Mouse (Mus musculus): ENCODE measurements around the gene Klhdc1. TPM values are rescaled to one million over a fixed set of nuclear protein-coding genes. Genes with fewer than 3 reads are reported as not detected.
A peak's percentile ranks its signal among the peaks of the same experiment; 100 is the strongest.

Gene Klhdc1
- polyA plus RNA-seq, 1 experiment from 2014 or later, result 10.9 TPM

DNA sequence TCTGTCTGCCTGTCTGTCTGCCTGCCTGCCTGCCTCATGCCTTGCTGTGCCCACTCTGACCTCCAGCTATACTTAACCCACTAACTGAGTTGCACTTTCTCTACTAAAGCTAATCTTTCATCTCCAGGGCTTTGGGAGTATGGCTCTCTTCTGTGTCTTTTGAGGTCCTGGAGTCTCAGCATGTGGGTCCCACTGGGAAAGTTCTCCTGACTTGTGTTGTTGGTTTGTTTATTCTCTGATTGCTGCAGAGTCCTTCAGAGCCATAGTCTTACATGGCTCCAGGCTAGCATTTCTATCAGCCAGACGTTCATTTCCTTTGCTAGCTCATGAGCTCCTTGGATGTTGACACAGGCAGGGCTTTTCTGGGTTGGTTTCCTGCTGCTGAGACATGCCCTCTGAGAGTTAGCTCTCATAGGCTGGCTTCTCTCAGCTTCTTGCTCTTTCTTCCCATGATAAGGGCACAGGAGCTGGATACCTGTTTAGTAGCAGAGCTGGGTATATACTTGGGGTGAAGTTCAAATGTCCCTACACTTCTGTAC, 39.0 kb downstream of the Klhdc1 start:
- 37% methylated on average over 1 of the region's 1 CpGs for WGBS
- peak overlapping the region; percentile 51 for H3K27ac ChIP-seq

DNA sequence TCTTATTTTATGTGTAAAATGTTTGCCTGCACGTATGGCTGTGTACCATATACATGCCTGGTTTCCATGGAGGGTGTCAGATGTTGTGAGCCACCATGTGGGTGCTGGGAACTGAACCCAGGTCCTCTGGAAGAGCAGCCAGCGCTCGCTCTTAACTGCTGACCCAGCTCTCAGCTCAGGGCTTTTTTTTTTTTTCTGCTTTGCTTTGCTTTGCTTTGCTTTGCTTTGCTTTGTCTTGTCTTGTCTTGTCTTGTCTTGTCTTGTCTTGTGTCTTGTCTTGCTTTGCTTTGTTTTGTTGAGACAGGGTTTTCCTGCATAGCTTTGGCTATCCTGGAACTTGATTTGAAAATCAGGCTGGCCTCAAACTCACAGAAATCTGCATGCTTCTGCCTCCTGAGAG, 39.9 kb downstream of the Klhdc1 start:
- 92% methylated on average over 3 of the region's 3 CpGs for WGBS
- no peak overlapping the region for H3K9ac ChIP-seq

More for the DNA sequence above, 39.0 kb downstream of the Klhdc1 start:
- no peak overlapping the region for H3K4me2 ChIP-seq
- no peaks in the 10 kb centered on the region for H3K9me3 ChIP-seq (replicated peaks)
- no peaks in the 10 kb centered on the region for H3K27me3 ChIP-seq
- peak; percentile 53; the same call in 1 of the 2 replicates for ATAC-seq (replicated peaks; ENCODE audit: insufficient number of reproducible peaks, insufficient read depth, low FRiP score, low read depth)
- H3K4me3 ChIP-seq, result no peak overlapping the region
- H3K4me1 ChIP-seq (replicated peaks), result no peaks in the 10 kb centered on the region
- no peak overlapping the region for H3K9ac ChIP-seq
- H3K36me3 ChIP-seq, result no peaks in the 10 kb centered on the region

GRCm38 (mm10) chr12:69283146-69283545, 42.2 kb downstream of the Klhdc1 start:
- H3K9ac ChIP-seq, result no peak overlapping the region

More for the DNA sequence above, 39.9 kb downstream of the Klhdc1 start:
- H3K4me2 ChIP-seq, result no peak overlapping the region
- no peaks in the 10 kb centered on the region for H3K9me3 ChIP-seq (replicated peaks)
- no peaks in the 10 kb centered on the region for H3K27me3 ChIP-seq
- no peak overlapping the region for H3K27ac ChIP-seq
- ATAC-seq (replicated peaks; ENCODE audit: insufficient number of reproducible peaks, insufficient read depth, low FRiP score, low read depth), result no peak
- no peaks in the 10 kb centered on the region for H3K36me3 ChIP-seq
- H3K4me1 ChIP-seq (replicated peaks), result no peaks in the 10 kb centered on the region
- no peak overlapping the region for H3K4me3 ChIP-seq

DNA sequence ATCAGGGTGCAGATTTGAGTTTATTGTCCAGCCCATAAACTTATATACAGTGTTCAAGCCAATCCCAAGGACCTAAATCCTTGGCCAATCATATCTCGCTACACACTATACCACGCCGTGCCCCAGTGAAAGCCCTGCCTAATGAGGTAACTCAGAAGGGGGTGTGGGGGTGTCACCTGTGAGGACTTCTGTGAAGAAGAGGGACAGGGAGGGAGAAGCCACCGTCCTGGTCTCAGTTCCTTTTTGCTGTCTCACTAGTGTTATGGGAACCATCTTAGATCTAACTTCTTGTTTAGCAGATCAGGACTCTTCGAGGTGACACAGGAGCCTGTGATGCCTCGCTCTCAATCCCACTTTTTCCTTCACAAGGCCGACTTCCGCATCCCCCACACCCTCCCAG, 46.6 kb downstream of the Klhdc1 start:
- Histone ChIP-seq H3K4me3 (no peak overlapping the region), H3K4me1 (replicated peaks) (no peaks in the 10 kb centered on the region), H3K27ac (no peak overlapping the region), H3K27me3 (no peaks in the 10 kb centered on the region), H3K4me2 (no peak overlapping the region), H3K9ac (no peak overlapping the region), H3K36me3 (no peaks in the 10 kb centered on the region), H3K9me3 (replicated peaks) (no peaks in the 10 kb centered on the region)
- ATAC-seq (replicated peaks; ENCODE audit: insufficient number of reproducible peaks, insufficient read depth, low FRiP score, low read depth), result no peak
- whole genome bisulfite sequencing, result 83% methylated on average over 8 of the region's 8 CpGs

More at GRCm38 (mm10) chr12:69283146-69283545, 42.2 kb downstream of the Klhdc1 start:
- WGBS, result 84% methylated on average over 7 of the region's 7 CpGs
- H3K27me3 ChIP-seq, result no peaks in the 10 kb centered on the region
- no peaks in the 10 kb centered on the region for H3K36me3 ChIP-seq
- H3K9me3 ChIP-seq (replicated peaks), result no peaks in the 10 kb centered on the region
- no peak for ATAC-seq (replicated peaks; ENCODE audit: insufficient number of reproducible peaks, insufficient read depth, low FRiP score, low read depth)
- H3K4me1 ChIP-seq (replicated peaks), result no peaks in the 10 kb centered on the region
- no peak overlapping the region for H3K4me3 ChIP-seq
- no peak overlapping the region for H3K4me2 ChIP-seq
- no peak overlapping the region for H3K27ac ChIP-seq

DNA sequence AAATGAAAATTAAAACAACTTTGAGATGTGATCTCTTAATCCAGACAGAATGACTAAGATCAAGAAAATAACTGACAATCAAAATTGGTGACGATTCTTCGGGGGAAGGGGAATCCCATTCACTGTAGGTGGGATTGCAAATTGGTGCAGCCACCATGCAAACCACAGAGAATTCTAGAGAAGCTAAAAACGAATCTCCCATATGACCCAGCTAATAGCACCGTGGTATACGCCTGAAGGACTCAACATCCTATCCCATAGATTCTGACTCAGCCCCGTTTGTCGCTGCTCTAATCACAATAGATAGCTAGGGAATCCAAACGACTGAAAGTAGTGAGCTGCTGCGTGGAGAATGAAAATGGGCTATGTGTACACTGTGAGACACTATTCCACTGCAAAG, 47.7 kb downstream of the Klhdc1 start:
- no peaks in the 10 kb centered on the region for H3K36me3 ChIP-seq
- H3K4me2 ChIP-seq, result no peak overlapping the region
- 62% methylated on average over 9 of the region's 9 CpGs for WGBS
- H3K9ac ChIP-seq, result no peak overlapping the region
- H3K4me1 ChIP-seq (replicated peaks), result no peaks in the 10 kb centered on the region
- no peaks in the 10 kb centered on the region for H3K9me3 ChIP-seq (replicated peaks)
- no peaks in the 10 kb centered on the region for H3K27me3 ChIP-seq
- no peak overlapping the region for H3K27ac ChIP-seq
- no peak overlapping the region for H3K4me3 ChIP-seq
- no peak for ATAC-seq (replicated peaks; ENCODE audit: insufficient number of reproducible peaks, insufficient read depth, low FRiP score, low read depth)

DNA sequence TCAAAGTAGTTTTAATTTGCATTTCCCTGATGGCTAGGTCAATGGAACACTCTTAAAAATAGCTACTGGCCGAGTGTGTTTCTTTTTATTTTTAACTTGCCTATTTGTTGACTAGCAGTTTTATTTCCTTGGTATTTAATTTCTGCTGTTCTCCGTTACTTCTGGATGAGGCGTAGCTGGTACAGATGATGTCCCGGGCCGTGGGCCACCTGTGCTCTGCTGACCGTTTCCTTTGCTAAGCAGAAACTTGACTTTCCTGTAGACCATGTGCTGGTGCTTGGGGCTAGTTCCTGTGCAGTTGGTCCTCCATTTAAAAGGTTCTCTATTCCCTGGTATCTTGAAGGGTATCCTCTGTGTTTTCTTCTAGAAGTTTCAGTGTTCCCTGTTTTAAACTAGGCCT, 51.4 kb downstream of the Klhdc1 start:
- Histone ChIP-seq H3K4me2 (no peak overlapping the region), H3K4me3 (no peak overlapping the region), H3K9me3 (replicated peaks) (no peaks in the 10 kb centered on the region), H3K4me1 (replicated peaks) (peaks cover 5% of the 10 kb centered on the region; the same call in 1 of the 2 replicates), H3K27ac (no peak overlapping the region), H3K36me3 (no peaks in the 10 kb centered on the region), H3K27me3 (no peaks in the 10 kb centered on the region), H3K9ac (no peak overlapping the region)
- 84% methylated on average over 6 of the region's 6 CpGs for WGBS
- no peak for ATAC-seq (replicated peaks; ENCODE audit: insufficient number of reproducible peaks, insufficient read depth, low FRiP score, low read depth)

DNA sequence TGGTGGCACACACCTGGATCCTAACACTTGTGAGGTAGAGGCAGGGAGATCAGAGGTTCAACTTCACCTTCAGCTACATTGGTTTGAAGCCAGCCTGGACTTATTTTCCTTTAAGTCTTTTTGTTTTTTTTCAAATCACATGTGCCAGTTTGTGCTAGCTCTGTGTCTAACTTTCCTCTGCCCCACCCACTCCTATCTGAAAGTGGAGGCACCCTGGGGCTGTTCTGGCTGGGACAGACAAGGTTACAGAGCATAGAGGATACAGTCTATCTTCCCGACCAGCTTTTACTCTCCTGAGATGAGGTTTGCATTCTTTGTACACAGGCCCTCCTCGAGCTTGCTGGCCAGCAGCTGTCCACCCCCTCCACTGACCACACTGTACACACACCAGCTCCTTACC, 52.8 kb downstream of the Klhdc1 start:
- 37% methylated on average over 2 of the region's 2 CpGs for WGBS
- Histone ChIP-seq H3K4me2 (no peak overlapping the region), H3K27me3 (no peaks in the 10 kb centered on the region), H3K4me1 (replicated peaks) (peaks cover 14% of the 10 kb centered on the region), H3K9ac (no peak overlapping the region), H3K27ac (no peak overlapping the region), H3K9me3 (replicated peaks) (no peaks in the 10 kb centered on the region), H3K36me3 (no peaks in the 10 kb centered on the region), H3K4me3 (no peak overlapping the region)
- ATAC-seq (replicated peaks; ENCODE audit: insufficient number of reproducible peaks, insufficient read depth, low FRiP score, low read depth), result no peak

DNA sequence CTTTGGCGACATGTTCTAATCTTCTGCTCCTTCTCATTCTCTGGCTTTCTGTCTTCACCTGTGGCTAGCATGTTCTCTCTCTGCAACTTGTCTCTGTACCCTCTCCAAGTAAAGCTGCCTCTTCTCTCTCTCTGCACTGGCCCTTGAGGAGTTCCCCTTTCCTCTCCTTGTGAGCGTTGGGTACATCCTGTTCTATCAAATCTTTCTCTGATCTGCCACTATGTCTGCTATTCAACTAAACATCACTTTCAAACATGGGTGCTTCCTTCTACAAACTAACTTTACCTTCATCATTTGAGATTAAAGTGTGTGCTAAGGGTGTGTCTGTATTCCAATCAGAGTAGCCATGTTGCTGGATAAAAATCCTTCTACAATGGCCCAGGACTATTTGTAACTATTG, 54.0 kb downstream of the Klhdc1 start:
- Histone ChIP-seq H3K4me2 (no peak overlapping the region), H3K27me3 (no peaks in the 10 kb centered on the region), H3K9ac (no peak overlapping the region), H3K4me1 (replicated peaks) (peaks cover 20% of the 10 kb centered on the region), H3K27ac (no peak overlapping the region), H3K4me3 (no peak overlapping the region), H3K9me3 (replicated peaks) (no peaks in the 10 kb centered on the region), H3K36me3 (no peaks in the 10 kb centered on the region)
- ATAC-seq (replicated peaks; ENCODE audit: insufficient number of reproducible peaks, insufficient read depth, low FRiP score, low read depth), result no peak
- 79% methylated on average over 2 of the region's 2 CpGs for WGBS

DNA sequence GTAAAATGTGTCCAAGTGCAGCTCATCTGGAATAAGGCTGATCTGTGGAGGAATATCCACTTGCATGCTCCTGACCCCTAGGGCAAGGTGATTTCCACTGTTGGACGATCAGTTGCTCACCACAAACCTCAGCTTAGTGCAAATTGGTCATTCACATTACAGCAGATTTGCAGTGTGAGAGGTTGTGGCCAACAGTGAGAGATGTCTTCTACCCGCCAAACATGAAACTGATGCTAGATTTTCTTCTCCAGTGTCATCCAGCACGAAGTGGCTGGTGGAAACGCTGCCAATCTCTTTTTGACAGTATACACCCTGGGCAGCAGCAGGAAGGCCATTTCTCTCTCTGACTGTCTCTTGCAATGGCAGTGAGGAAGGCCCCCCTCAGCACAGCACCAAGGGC, 54.7 kb downstream of the Klhdc1 start:
- Histone ChIP-seq H3K36me3 (peaks cover 7% of the 10 kb centered on the region; the same call in 1 of the 2 replicates), H3K27ac (peak overlapping the region; percentile 93), H3K4me1 (replicated peaks) (peaks cover 20% of the 10 kb centered on the region), H3K9ac (no peak overlapping the region), H3K27me3 (no peaks in the 10 kb centered on the region), H3K4me3 (peak overlapping the region; percentile 84), H3K9me3 (replicated peaks) (no peaks in the 10 kb centered on the region), H3K4me2 (peak overlapping the region; percentile 75)
- no peak for ATAC-seq (replicated peaks; ENCODE audit: insufficient number of reproducible peaks, insufficient read depth, low FRiP score, low read depth)
- 84% methylated on average over 4 of the region's 4 CpGs for WGBS

- ATAC-seq (replicated peaks; ENCODE audit: insufficient number of reproducible peaks, insufficient read depth, low FRiP score, low read depth), result peak; percentile 95
Measured at GRCm38 (mm10) chr12:69296511-69297410, 55.8 kb downstream of the Klhdc1 start, which contains the start of gene Klhdc2. Klhdc2 (plus strand) TSS chr12:69296681.

DNA sequence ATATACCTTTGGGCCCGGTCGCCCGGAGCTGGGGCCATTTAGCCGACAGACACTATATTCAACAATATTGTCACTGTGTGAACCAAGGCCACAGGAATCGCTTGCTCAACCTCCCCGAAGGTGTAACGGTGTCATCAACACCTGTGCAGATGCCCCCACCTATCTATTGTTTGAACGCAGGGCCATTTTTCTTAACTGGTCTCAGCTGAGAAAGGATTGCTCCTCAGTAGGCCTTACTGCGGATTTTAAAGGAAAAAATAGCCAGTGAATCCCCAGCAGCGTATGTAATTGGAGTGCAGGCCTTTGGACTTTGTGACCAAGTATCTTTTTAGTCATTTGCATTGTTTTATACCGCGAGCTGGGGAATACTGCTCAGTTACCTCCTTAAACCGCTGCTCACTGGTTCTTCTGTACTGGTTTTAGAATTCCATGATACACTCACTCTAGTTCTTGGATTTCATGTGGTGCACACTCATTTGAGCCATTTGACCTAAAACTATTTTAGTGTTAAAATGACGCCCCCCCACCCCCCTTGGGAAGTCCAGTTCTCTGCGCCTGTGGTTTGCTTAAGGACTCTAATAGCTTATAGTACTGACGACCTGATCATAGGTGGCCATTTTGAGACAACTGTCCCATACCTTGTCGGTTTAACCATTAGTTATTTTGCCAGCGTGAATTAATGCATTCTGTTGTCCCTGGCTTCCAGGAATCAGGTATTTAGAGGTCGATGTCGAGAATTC, 56.6 kb downstream of the Klhdc1 start:
- ATAC-seq (replicated peaks; ENCODE audit: insufficient number of reproducible peaks, insufficient read depth, low FRiP score, low read depth), result no peak
- 17% methylated on average over 20 of the region's 20 CpGs for WGBS
- Histone ChIP-seq H3K9me3 (replicated peaks) (no peaks in the 10 kb centered on the region), H3K36me3 (peaks cover 23% of the 10 kb centered on the region), H3K4me1 (replicated peaks) (peaks cover 20% of the 10 kb centered on the region), H3K4me3 (peak overlapping the region; percentile 84), H3K9ac (peak overlapping the region; percentile 88), H3K27me3 (no peaks in the 10 kb centered on the region), H3K4me2 (peak overlapping the region; percentile 75), H3K27ac (peak overlapping the region; percentile 93)

More at GRCm38 (mm10) chr12:69296511-69297410, 55.8 kb downstream of the Klhdc1 start, which contains the start of gene Klhdc2:
- no peaks in the 10 kb centered on the region for H3K9me3 ChIP-seq (replicated peaks)
- peak within 1 kb of the TSS; percentile 93 for H3K27ac ChIP-seq
- WGBS, result under 1% methylated on average over 88 of the region's 98 CpGs
- peaks cover 20% of the 10 kb centered on the region for H3K4me1 ChIP-seq (replicated peaks)
- peak within 1 kb of the TSS; percentile 75 for H3K4me2 ChIP-seq
- peak within 1 kb of the TSS; percentile 88 for H3K9ac ChIP-seq
- H3K27me3 ChIP-seq, result no peaks in the 10 kb centered on the region
- peak within 1 kb of the TSS; percentile 84 for H3K4me3 ChIP-seq
- peaks cover 15% of the 10 kb centered on the region; the same call in 1 of the 2 replicates for H3K36me3 ChIP-seq

All from heart, embryonic 15.5 days (tissue).